Mouse (Mus musculus) liver, embryonic 13.5 days (tissue): ENCODE measurements around the gene Nfkb1. TPM values are rescaled to one million over a fixed set of nuclear protein-coding genes. Genes with fewer than 3 reads are reported as not detected.

Source experiments
- ATAC-seq: fragments of 200-750 bp; cut with Nextera tagmentation; 2 replicates; pipeline ENCODE4 v1.8.0; 2017; ENCODE audit warnings: low read depth, mild to moderate bottlenecking, moderate number of reproducible peaks, moderate library complexity
- DNase-seq: peaks from one replicate; pipeline ENCODE4 v3.0.0; 2022
- H3K27ac ChIP-seq: fragments of 300-500 bp; sonication (generic); 2 replicates; pipeline ENCODE4 v1.5.1; 2015; ENCODE audit warnings: moderate library complexity, mild to moderate bottlenecking, inconsistent platforms
- H3K27me3 ChIP-seq: fragments of 300-500 bp; sonication (generic); 2 replicates; pipeline ENCODE4 v1.6.1; 2015; ENCODE audit warnings: mild to moderate bottlenecking, inconsistent platforms
- H3K36me3 ChIP-seq: fragments of 300-500 bp; sonication (generic); 2 replicates; pipeline ENCODE4 v1.6.1; 2015; ENCODE audit warnings: mild to moderate bottlenecking, inconsistent platforms
- H3K4me1 ChIP-seq: fragments of 300-500 bp; sonication (generic); replicated peaks from 2 replicates; pipeline ENCODE4 v1.6.1; 2015; ENCODE audit warnings: inconsistent platforms
- H3K4me2 ChIP-seq: fragments of 300-500 bp; sonication (generic); 2 replicates; pipeline ENCODE4 v1.6.1; 2015; ENCODE audit warnings: inconsistent platforms, mild to moderate bottlenecking, moderate library complexity
- H3K4me3 ChIP-seq: fragments of 300-500 bp; sonication (generic); replicated peaks from 2 replicates; pipeline ENCODE4 v1.5.1; 2015; ENCODE audit warnings: mild to moderate bottlenecking, inconsistent platforms
- H3K9ac ChIP-seq: fragments of 300-500 bp; sonication (generic); 2 replicates; pipeline ENCODE4 v1.6.1; 2015; ENCODE audit warnings: mild to moderate bottlenecking, inconsistent platforms
- H3K9me3 ChIP-seq: fragments of 300-500 bp; sonication (generic); replicated peaks from 2 replicates; pipeline ENCODE4 v1.6.1; 2016; ENCODE audit warnings: inconsistent platforms
- WGBS: fragments of 180-500 bp; shearing (Covaris S2); methylation state at CpG from one replicate; pipeline ENCODE4 v1.1.7; 2015; ENCODE audit not compliant: insufficient replicate concordance; 5-methylcytosine and 5-hydroxymethylcytosine counted together
- polyA plus RNA-seq: library from polyadenylated mRNA; unstranded; fragments of >200 nt; fragmentation: Nextera tagmentation; extraction: Ambion mirVana; gene quantifications from 2 replicates; pipeline ENCODE4 v1.2.1, GENCODE M21; 2015

The Nfkb1 gene
- polyA plus RNA-seq, 1 experiment from 2014 or later = 14.1 TPM

- no peak overlapping the region for H3K9ac ChIP-seq
- DNase-seq = no peak
- H3K4me1 ChIP-seq = peaks cover 22% of the 10 kb centered on the region
- H3K4me2 ChIP-seq = no peak overlapping the region
- ATAC-seq = no peak
- WGBS = 75% methylated on average over 9 of the region's 9 CpGs
- H3K27ac ChIP-seq = no peak overlapping the region
- no peak overlapping the region for H3K4me3 ChIP-seq
- H3K36me3 ChIP-seq = no peaks in the 10 kb centered on the region; the same call in 1 of the 2 replicates
- H3K27me3 ChIP-seq = no peaks in the 10 kb centered on the region
- H3K9me3 ChIP-seq = no peaks in the 10 kb centered on the region
Observed at GRCm38 (mm10) chr3:135628000-135628705, 63.2 kb downstream of the Nfkb1 start.

- Histone ChIP-seq H3K4me3 (no peak overlapping the region), H3K9me3 (no peaks in the 10 kb centered on the region), H3K9ac (no peak overlapping the region), H3K4me2 (no peak overlapping the region), H3K36me3 (no peaks in the 10 kb centered on the region; the same call in 1 of the 2 replicates), H3K27me3 (no peaks in the 10 kb centered on the region), H3K27ac (no peak overlapping the region), H3K4me1 (peaks cover 13% of the 10 kb centered on the region; the same call in 1 of the 2 replicates)
- no peak for ATAC-seq
- 81% methylated on average over 2 of the region's 2 CpGs for WGBS
- no peak for DNase-seq
Observed at GRCm38 (mm10) chr3:135625290-135625689, 66.1 kb downstream of the Nfkb1 start.

GRCm38 (mm10) chr3:135616730-135617129 is 74.6 kb downstream of the Nfkb1 start:
- WGBS = 47% methylated on average over 7 of the region's 7 CpGs
- no peak overlapping the region for H3K4me3 ChIP-seq
- DNase-seq (no peak), ATAC-seq (no peak)
- H3K9me3 ChIP-seq = no peaks in the 10 kb centered on the region
- H3K36me3 ChIP-seq = peaks cover 24% of the 10 kb centered on the region
- H3K9ac ChIP-seq = no peak overlapping the region
- H3K27ac ChIP-seq = no peak overlapping the region
- H3K4me1 ChIP-seq = 0 out of 2 replicates have a peak, but pooled peaks cover under 1% of the 10 kb centered on the region
- no peak overlapping the region for H3K4me2 ChIP-seq
- H3K27me3 ChIP-seq = no peaks in the 10 kb centered on the region

DNA sequence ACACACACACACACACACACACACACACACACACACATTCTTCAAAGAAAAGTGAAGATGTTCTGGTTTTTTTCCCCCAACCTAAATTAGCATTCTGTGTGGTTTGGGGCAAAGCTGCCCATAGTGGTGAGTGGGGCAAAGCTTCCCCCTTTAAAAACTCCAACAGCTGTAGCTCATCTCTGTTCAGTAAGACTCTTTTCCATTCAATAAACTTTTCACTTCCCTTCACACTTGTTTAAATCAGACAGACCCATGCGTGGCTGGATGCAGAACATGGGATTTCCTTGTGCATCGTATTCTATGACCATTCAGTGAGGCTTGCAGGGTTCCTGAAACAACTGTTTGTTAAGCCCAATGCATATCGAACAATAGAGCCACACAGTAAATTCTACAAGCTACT is 77.0 kb downstream of the Nfkb1 start:
- DNase-seq (no peak), ATAC-seq (no peak)
- peaks cover 27% of the 10 kb centered on the region for H3K36me3 ChIP-seq
- H3K9me3 ChIP-seq = no peaks in the 10 kb centered on the region
- no peak overlapping the region for H3K4me2 ChIP-seq
- 79% methylated on average over 3 of the region's 3 CpGs for WGBS
- H3K9ac ChIP-seq = no peak overlapping the region
- H3K4me3 ChIP-seq = no peak overlapping the region
- no peaks in the 10 kb centered on the region for H3K27me3 ChIP-seq
- H3K27ac ChIP-seq = no peak overlapping the region
- H3K4me1 ChIP-seq = peaks cover under 1% of the 10 kb centered on the region; the same call in 1 of the 2 replicates

GRCm38 (mm10) chr3:135610221-135610620 is 81.1 kb downstream of the Nfkb1 start:
- Histone ChIP-seq H3K9ac (no peak overlapping the region), H3K27me3 (no peaks in the 10 kb centered on the region), H3K36me3 (peaks cover 17% of the 10 kb centered on the region; the same call in 1 of the 2 replicates), H3K4me2 (no peak overlapping the region), H3K9me3 (no peaks in the 10 kb centered on the region), H3K4me3 (no peak overlapping the region), H3K27ac (no peak overlapping the region), H3K4me1 (peaks cover 38% of the 10 kb centered on the region)
- no peak for DNase-seq
- 56% methylated on average over 3 of the region's 3 CpGs for WGBS
- no peak for ATAC-seq

DNA sequence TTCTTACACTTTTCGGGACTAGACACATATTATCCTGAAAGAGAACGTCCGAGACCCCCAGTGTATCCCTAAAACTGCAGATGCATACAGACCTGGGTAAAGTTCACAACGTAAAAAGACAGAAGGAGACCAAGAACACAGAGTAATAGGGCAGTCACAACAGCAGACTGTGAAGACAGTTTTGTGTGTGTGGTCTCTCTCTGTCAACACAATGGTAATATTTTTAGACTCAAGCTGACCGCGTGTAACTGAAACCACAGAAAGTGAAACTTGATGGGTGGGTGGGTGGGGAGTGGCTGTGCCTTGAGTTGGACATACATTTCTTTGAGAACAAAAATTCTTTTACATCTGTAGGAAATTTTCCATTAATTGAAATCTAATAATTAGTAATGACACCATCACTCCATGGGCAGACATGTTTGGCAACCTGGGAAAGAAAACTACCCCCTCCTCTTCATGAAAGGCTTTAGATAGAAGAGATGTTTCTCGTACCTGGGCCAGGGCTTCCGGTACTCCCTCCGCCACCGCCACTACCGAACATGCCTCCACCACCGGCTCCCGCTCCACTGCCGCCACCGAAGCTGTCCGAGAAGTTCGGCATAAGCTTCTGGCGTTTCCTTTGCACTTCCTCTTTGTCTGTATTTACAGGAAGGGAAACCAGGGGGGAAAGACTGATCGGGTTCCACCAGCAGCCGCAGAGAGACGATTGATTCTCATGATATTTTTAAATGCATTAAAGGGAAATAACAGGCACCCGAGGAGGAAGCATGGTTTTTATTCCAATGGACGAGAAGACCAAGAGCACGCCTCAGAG is 83.5 kb downstream of the Nfkb1 start:
- peak overlapping the region; percentile 64 for H3K4me3 ChIP-seq
- peak overlapping the region; percentile 63 for H3K27ac ChIP-seq
- DNase-seq (peak; percentile 23), ATAC-seq (peak; percentile 49; the same call in 1 of the 2 replicates)
- peak overlapping the region; percentile 73 for H3K9ac ChIP-seq
- H3K4me2 ChIP-seq = peak overlapping the region; percentile 73
- no peaks in the 10 kb centered on the region for H3K27me3 ChIP-seq
- no peaks in the 10 kb centered on the region for H3K9me3 ChIP-seq
- H3K4me1 ChIP-seq = peaks cover 60% of the 10 kb centered on the region
- 18% methylated on average over 24 of the region's 24 CpGs for WGBS
- H3K36me3 ChIP-seq = peaks cover 24% of the 10 kb centered on the region

DNA sequence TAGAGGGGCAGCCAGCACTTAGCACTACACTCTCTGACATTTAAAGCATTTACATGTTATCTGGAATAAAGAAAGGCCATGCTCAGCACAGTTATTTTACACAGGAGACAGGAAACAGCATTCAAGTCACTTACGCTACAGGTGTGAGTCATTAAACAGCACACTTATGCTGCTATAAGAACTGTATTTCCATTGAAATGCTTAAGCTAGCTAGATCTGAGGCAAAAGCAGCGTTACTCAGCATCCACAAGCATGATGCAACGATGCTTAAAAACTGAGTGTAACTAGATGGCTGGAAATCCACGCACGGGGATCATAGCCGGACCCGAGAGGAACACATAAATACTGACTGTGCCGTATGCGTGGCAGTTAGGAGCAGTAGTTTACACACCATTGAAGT is 84.3 kb downstream of the Nfkb1 start:
- Histone ChIP-seq H3K9me3 (no peaks in the 10 kb centered on the region), H3K4me2 (peak overlapping the region; percentile 73), H3K9ac (peak overlapping the region; percentile 73; the same call in 1 of the 2 replicates), H3K27ac (peak overlapping the region; percentile 15; the same call in 1 of the 2 replicates), H3K4me3 (peak overlapping the region; percentile 64), H3K36me3 (peaks cover 28% of the 10 kb centered on the region), H3K27me3 (no peaks in the 10 kb centered on the region), H3K4me1 (peaks cover 64% of the 10 kb centered on the region)
- no peak for DNase-seq
- no peak for ATAC-seq
- WGBS = 59% methylated on average over 9 of the region's 9 CpGs

- no peak overlapping the region for H3K4me3 ChIP-seq
- H3K9me3 ChIP-seq = no peaks in the 10 kb centered on the region
- no peak for ATAC-seq
- H3K4me2 ChIP-seq = peak overlapping the region; percentile 73; the same call in 1 of the 2 replicates
- peaks cover 64% of the 10 kb centered on the region for H3K4me1 ChIP-seq
- 84% methylated on average over 8 of the region's 8 CpGs for whole genome bisulfite sequencing
- H3K36me3 ChIP-seq = peaks cover 32% of the 10 kb centered on the region
- DNase-seq = no peak
- H3K9ac ChIP-seq = no peak overlapping the region
- H3K27ac ChIP-seq = 0 out of 2 replicates have a peak overlapping the region, but pooled peaks have one; percentile 15
- H3K27me3 ChIP-seq = no peaks in the 10 kb centered on the region
Observed at GRCm38 (mm10) chr3:135606592-135606991, 84.8 kb downstream of the Nfkb1 start.

DNA sequence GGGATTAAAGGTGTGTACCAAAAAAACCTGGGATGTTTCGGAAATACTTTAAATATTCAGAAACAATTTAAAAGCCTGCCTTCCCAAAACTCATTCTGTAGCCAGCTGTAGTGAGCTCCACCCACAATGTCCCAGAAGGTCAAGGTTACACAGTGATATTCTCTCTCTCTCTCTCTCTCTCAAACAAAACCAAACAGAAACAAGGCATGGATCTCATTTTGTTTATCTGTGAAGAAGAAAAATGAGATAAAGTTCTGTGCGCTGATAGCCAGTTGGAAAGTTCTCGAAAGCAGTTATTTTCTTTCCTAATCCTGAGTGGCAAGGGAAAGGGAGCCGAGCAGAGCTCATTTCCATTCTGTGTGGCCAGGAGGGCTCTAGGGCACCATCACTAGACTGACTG is 85.9 kb downstream of the Nfkb1 start:
- no peaks in the 10 kb centered on the region for H3K27me3 ChIP-seq
- ATAC-seq (no peak), DNase-seq (no peak)
- no peaks in the 10 kb centered on the region for H3K9me3 ChIP-seq
- no peak overlapping the region for H3K27ac ChIP-seq
- no peak overlapping the region for H3K9ac ChIP-seq
- H3K4me2 ChIP-seq = no peak overlapping the region
- WGBS = 41% methylated on average over 4 of the region's 4 CpGs
- H3K36me3 ChIP-seq = peaks cover 39% of the 10 kb centered on the region
- peaks cover 64% of the 10 kb centered on the region for H3K4me1 ChIP-seq
- no peak overlapping the region for H3K4me3 ChIP-seq

- H3K4me3 ChIP-seq = no peak overlapping the region
- ATAC-seq = no peak
- H3K9me3 ChIP-seq = no peaks in the 10 kb centered on the region
- H3K9ac ChIP-seq = no peak overlapping the region
- H3K4me2 ChIP-seq = no peak overlapping the region
- peaks cover 64% of the 10 kb centered on the region for H3K4me1 ChIP-seq
- H3K27ac ChIP-seq = peak overlapping the region; percentile 60
- no peaks in the 10 kb centered on the region for H3K27me3 ChIP-seq
- WGBS = 58% methylated on average over 10 of the region's 10 CpGs
- H3K36me3 ChIP-seq = peaks cover 43% of the 10 kb centered on the region
- no peak for DNase-seq
Observed at GRCm38 (mm10) chr3:135604626-135605417, 86.5 kb downstream of the Nfkb1 start.

DNA sequence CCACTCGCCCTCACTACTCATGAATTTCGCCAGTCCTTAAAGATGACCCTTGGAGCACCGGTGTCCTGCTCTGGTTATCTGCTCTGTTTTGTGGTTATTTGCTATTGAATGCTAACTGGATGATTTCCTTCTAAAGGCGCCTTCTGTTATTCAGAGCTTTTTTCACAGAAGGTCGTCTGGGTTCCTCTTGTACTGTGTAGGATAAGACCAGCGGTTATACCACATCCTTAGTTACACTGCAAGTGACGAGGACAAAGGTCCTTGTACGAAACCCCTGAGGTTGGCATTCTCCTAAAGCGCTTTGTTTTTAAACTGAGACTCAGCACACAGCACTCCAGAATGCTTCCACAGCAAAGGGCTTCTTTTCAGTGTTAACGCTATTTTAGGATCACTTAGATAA is 88.6 kb downstream of the Nfkb1 start:
- peaks cover 43% of the 10 kb centered on the region for H3K36me3 ChIP-seq

More for the DNA sequence above, 88.6 kb downstream of the Nfkb1 start:
- H3K9ac ChIP-seq = no peak overlapping the region
- H3K27ac ChIP-seq = 0 out of 2 replicates have a peak overlapping the region, but pooled peaks have one; percentile 10
- no peak overlapping the region for H3K4me3 ChIP-seq
- no peak overlapping the region for H3K4me2 ChIP-seq
- ATAC-seq = no peak
- WGBS = 45% methylated on average over 10 of the region's 10 CpGs
- H3K9me3 ChIP-seq = no peaks in the 10 kb centered on the region
- DNase-seq = no peak
- H3K27me3 ChIP-seq = no peaks in the 10 kb centered on the region
- H3K4me1 ChIP-seq = peaks cover 50% of the 10 kb centered on the region
